Mouse (Mus musculus): Measurements from ENCODE around the gene Tshz2.
A peak's percentile ranks its signal among the peaks of the same experiment; 100 is the strongest.

Gene Tshz2

DNA sequence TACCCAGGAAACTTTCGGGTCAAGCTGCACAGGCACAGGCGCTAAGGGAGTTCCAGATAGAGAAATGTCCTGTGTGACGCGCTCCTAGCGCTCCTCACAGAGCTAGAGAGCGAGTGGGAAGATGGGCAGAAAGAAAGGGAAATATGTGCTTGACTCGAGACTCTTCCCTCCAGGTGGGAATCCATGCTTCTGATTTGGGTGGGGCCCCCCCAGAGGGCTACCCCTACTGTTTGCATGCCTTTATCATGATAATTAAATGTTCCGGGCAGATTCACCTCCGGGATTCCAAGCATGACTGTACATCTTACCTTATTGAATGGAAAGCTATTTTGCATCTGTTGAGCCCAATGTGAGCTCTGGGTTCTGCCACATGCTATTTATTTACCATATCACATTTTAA is 255.1 kb downstream of the Tshz2 start:
- no peak for DNase-seq

DNA sequence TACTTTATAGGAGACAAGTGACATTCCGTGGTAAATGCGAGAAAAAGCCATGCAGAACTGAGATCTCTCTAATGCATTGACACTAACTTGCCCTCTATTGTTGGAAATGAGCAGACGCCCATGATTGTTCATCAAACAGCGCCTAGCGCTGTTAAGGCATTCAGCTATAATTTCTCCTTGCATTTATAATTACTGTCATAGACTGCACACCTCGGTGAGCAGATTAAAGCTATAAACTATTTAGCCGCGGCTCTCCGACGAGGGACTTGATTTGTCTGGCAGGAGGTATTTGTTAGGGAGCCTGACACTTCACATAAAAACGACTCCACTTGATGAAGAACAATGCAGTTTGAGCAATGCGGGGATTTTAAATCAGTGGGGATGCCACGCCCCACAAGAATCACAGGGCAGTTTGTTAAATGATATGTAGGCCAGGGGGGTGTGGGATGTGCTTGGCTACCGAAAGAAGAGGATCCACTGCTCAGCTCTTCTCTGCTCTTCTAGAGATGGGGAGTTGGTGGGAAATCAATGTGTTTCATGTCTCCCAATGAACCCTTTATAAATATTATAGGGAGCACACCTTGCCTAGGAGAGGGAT is 259.7 kb downstream of the Tshz2 start:
- DNase-seq: no peak

DNA sequence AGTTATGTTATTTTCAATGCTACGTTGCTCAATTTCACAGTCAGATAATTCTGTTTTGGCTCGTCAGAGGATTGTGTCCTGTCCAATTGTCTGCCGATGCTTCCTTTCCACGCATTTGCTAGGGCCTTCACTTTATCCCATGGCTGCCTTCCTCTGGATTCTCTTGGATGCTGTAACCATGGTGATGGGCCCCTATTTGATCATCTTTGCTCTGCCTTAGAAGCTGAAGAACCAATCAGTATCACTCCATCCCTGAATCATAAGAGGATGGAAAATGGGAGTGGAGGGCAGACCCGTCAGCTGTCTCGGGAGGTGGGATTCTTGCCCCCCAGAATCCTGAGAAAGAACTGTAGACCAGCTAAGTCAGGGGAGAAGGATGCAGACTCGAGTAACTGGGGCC is 270.1 kb downstream of the Tshz2 start:
- DNase-seq: no peak

DNA sequence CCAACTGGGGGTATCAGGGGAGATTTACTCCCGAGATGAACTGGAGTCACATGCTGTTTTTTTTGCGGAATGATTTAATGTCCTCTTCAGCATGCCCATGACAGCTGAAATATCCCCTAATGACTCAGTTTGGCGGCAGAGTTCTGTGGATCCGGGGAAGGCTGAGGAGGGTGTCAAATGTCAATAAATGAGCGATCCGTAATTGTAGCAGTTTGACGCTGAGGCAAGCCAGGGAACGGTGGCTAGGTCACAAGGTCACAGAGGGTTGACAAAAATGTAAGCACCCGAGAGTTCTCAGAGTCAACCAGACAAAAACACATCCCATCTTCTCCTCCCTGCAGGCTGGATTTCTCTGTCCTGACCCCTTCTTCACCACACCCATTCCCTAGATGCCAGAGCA is 273.6 kb downstream of the Tshz2 start:
- no peak for DNase-seq

DNA sequence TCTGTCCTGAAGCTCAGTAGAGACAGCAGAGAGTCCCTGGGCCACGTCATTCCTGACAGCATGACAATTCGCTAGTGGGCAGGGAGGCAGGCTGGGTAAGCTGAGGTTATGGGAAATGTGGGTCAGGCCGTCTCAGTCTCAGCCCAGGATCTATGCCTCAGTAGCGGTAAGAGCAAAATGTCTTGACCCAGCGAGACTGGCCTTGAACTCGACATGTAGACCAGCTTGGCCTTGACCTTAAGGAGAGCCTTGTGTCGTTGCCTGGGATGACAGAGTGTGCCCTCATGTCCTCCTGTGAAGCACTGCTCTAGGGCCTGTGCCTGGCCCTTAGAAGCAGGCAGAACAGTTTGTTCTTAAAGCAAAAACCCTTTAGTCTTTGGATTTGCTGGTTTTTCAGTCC is 275.2 kb downstream of the Tshz2 start:
- DNase-seq: no peak

DNA sequence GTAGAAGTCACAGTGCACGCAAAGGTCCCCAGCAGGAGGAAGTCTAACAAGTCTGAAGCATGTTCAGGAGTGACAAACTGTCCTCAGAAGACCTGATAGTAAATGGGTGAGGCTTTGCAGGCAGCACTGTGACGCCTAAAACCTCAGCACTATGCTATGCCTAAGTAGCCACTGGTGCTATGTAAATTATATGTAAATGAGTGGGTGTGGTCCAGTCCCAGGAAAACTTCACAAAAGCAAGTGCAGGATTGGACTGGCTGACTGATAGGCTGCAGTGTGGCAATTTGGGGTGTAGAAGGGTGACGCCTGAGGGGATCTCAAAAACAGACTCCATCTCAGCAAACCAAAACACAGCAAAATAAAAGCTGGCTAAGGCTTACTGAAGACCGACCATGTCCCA is 277.8 kb downstream of the Tshz2 start:
- DNase-seq: no peak

DNA sequence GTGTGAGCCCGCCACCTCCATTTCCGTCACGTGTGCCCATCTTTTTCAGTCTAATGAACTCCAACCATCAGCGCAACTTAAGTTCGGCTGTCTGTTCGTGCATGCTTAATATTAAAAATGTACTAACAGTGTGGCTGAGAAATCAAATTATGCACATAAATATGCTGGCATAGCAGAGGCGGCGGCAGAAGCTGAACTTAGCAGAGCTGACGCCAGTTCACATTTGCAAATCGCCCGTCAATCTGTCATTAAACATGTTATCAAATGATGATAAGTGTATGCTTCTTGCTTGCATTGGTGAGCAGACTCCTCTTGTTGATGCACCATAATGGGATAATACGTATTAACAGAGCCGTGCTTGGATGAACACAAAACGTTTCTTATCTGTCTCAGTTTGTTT is 280.0 kb downstream of the Tshz2 start:
- no peak for DNase-seq

DNA sequence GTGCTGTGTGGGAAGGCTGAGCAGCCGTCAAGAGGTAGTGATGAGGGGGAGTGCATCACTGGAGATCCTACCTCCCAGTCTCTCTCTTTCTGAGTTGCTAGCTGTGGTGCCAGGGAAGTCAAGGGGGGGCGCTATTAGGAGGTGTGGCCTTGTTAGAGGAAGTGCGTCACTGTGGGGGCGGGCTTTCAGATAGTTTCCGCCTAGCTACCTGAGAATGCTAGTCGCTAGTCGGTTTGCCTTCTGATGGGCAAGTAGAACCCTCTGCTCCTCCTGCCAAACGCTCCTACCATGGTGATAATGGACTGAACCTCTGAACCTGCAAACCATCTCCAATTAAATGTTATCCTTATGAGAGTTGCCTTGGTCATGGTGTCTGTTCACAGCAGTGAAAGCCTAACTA is 282.1 kb downstream of the Tshz2 start:
- peak; percentile 2 for DNase-seq

DNA sequence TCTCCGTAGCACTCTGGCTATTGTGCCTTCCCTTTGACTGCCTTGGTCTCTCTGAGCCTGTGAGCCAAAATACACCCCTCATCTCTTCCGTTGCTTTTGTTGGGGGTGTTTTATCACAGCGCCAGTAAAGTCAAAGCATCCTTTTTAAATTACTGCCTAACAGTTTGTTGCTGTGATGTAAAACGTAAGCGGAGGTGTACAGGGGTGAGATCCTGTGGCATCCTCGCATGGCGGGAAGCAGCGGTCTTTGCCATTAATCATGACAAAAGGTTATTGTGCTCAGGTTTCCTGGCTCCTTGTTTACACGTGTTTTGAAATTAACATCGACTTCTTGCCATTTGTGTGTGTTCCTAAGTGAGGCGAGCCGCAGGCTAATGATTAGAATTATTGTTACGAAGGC is 282.5 kb downstream of the Tshz2 start:
- no peak for DNase-seq

DNA sequence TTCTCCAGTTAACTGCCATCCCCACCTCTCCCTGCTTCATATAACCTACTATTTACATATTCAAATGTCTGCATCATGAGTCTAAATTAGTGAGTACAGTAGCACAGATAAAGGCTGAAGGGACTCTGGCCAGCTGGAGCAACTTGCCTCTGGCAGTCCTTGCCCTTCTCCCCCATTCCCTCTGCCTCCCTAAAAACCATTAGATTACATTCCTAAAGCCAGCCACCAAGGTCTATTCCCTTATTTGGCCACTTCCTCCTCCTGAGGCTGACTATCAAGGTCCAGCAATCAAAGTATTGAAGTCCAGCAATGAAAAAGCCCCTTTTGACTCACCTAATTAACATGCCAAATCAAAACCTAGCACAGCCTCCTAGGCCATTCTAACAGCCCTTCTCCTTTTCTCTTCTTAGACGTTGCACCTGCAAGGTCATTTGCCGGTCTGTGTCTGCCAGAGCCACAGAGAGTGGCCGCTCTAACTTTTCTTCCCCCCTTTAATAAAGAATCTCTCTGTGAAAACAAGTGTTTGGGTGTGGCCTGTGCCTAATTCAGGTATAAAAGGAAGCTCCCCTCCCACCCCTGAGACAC is 286.4 kb downstream of the Tshz2 start:
- DNase-seq: no peak

DNA sequence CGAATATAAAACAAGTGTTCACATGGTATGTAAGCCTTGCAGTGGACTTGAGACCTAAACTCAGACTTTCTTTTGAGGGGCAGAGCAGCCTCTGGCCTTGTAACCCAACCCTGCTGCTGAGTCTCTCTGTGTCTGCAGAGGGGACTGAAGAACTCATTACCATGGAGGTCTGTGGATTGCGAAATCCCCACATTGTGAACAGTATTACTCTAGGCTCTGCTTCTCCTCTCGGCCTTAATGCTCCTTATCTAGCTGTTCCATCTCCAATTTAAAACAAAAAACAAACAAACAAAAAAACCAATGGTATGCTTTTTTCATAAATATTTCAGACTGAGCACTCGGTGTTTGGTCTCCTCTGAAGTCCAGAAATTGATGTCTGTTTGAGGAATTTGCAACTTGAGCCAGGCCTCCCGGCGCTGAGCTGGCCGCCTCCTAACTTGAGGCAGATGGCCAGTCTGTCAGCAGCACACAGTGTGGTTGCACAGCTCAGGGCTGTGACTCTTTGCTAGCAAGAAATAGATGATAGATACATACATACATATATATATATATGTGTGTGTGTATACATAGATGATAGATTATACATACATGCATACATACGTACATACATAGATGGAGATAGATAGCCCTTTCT is 291.5 kb downstream of the Tshz2 start:
- no peak for DNase-seq

DNA sequence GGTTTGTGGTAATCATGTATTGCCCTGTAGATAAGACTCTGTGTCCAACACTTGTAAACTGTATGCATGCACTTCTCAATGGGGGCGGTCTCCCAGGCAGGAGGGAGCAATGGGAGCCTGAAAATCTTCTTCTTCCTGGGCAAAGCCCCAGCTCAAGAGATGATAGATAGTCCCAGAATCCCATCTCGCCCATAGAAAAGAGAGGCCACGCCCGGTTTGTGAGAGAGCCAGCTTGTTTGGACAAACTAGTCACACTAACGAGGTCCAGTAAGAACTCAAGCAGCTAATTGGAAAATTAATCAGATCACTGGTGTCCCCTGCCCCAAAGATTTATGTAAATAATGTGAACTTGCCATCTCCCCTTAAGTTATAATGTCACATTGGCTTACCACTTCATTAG is 292.7 kb downstream of the Tshz2 start:
- DNase-seq: no peak

DNA sequence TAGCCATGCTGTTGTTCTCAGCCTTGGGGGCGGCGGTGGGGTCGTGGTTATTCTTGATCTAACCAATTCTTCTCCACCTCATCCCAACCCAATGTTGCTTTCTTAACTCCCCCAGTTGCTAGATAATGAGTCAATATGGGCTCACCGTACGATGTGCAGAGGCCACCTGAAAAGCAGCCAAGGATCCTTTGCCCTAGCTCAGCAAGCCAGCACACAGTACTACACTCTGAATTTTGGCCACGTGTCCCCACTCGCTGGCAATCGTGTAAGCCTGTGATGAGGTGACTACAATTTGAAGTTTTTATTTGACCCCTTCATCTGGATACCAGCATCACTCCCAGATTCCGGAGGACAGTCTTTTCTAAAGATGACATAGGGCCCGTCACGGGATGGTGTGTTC is 293.2 kb downstream of the Tshz2 start:
- no peak for DNase-seq

DNA sequence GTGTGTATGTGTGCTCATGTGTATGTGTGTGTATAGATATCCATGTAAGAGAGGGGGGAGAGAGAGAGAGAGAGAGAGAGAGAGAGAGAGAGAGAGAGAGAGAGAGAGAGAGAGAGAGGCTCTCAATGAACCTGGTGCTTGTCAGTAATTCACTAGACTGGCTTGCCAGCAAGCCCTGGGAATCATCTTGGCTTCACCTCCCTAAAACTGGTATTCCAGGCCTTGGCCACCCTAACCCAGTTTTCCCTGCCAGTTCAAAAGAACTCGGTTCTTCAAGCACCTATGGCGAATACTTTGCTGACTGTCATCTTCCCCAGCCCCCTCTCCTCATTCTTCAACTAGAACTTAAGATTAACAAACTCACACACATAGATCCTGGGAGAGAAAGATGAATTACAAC is 294.6 kb downstream of the Tshz2 start:
- no peak for DNase-seq

DNA sequence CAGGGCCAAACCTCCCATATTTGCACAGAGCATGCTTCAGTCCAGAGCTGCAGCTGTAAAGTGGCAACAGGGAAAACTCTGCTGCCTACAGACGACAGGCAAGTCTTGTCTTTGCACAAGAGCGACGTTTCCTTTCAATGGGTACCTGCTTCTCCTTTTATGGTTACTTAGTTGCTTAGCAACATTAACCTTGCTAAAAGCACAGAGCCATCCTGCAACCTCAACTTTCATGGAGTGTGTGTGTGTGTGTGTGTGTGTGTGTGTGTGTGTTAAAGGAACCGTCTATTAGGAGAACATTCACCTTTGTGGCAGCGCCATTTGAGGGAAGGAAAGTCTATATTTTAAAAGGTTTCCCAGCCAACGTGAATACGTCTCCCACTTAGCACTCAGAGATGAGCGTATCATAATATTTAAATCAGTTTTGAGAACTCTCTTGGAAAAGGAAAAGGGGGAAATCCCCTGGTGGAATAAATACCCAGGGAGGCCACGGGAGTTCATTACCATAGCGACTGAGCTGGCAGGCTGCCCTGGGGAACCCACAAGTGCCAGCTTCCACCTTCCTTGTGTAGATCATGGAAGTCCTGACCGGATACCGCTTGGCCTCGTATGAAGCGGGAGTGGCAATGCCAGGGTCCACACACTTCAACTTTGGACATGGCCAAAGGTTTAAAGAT is 295.8 kb downstream of the Tshz2 start:
- no peak for DNase-seq

DNA sequence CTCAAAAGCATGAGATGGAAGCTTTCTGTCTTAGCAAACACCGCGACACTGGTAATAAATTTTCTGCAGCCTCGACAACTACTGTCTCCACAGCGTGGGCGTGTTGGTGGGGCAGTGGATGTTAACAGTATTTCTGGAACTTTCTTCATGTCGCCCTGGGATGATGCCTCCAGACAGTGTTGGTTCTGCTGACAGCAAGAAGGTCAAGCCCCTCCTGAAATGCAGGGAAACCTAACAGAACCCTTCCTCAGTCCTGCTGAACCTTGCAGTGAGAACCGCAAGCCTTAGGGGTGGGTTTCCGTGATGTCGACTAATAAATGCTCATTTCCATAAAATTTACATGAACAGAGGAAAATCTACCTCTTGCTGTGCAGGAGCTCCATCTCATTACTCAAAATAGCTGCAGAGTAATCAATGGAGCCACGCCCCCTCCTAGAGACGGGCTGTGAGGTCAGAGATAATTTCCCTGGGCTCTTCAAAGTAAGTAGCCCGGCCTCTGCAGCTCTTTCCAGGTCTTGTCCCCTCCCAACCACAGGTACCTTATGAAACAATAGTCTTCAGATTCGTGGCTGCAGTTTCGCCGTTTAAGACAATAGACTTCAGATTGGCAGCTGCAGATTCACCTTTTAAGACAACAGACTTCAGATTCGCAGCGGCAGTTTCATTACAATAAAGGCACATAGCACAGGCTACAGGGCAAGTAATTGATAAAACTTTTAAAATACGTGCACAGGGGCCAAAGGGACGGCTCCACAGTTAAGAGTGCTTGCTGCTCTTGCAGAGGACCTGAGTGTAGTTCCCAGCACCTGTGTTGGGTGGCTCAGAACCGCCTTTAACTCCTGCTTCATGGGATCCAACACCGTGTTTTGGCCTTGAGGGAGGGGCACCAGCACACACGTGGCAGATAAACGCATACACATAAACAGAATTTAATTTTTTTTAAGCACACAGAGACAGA is 297.0 kb downstream of the Tshz2 start:
- peak; percentile 10 for DNase-seq

DNA sequence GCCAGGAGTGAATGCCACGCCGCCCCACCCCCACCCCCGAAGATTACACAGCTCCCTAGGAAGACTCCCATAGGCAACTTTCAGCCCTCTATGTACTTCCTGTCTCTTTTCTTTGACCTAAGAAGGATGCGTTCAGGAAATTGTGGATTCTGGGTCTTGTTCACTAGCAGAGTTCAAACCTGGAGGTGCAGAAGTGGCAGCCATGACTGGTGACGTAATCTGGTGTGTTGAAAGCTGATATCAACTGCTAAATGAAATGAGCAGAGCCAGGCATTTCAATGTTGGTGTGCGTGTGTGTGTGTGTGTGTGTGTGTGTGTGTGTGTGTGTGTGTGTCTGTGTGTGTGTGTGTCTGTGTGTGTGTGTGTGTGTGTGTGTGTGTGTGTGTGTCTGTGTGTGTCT is 302.8 kb downstream of the Tshz2 start:
- no peak for DNase-seq

DNA sequence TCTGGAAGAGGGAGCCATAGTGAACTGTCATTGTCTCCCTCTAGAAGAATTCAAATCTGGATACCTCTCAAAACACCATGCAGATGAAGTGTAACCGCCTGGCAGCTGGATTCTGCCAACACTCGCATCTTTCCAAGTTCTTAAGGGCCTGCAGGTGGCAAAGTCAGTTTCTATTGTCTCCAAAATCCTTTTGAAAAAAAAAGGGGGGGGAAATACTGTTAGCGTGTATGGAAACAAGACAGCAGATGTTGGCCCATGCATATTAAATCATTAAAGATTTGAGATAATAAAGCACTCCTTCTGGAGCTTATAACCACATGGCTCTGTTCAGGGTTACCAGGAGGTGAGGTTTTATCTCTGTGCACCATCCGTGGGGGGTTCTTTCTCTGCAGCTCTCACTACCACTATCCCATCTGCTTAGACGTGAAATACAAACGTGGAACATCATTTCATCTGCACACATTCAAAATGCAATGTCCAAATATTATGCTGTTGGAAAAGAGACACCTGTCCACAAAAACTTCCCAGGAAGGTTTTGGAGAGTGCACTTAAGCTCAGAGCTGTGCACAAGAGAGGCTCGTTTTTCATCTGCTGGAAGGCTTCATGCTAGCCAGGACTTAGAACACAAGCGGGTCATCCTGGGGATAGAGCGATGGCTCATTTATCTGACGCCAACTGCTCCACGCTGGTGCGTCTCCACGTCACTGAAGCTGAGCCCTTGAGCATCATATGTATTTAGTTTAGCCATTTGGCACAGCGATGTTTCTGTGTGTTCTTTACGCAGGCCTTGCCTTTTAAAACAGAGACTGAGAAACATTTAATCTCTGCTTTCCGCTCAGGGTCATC is 307.7 kb downstream of the Tshz2 start:
- no peak for DNase-seq

DNA sequence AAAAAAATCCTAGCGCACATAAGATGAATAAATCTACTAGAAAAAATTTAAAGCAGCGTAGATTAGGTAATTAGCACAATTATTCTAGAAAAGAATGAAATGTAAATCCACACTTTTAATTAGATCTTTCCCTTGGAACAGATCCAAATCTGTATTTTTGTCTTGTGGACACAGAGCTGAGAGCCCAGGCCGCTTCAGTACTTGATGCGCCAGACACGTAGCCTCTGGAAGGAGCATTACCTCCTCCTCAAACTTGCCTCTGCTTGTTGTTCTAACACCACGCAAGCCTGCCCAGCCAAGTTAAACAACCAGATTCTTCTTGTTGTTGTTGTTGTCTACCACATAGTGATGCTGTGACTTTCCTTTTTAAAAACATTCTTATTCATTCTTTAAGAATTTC is 310.9 kb downstream of the Tshz2 start:
- no peak for DNase-seq

DNA sequence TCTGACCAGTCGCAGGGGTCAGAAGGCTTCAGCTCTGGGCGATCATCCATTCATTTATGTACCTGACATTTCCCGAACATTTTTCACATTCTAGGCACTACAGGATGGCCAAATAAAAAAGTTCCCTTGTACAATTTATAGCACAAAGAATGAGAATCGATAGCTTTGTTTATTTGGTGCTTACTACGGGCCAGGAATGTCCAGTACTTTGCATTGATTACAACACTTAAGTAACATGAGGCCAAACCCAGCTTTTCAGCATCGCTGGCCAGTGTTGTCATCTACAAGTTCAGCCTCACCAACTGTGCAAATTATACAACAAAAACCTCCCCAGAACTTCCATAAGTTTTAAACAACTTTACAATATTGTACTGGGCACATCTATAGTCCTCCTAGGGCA is 315.3 kb downstream of the Tshz2 start:
- no peak for DNase-seq

DNA sequence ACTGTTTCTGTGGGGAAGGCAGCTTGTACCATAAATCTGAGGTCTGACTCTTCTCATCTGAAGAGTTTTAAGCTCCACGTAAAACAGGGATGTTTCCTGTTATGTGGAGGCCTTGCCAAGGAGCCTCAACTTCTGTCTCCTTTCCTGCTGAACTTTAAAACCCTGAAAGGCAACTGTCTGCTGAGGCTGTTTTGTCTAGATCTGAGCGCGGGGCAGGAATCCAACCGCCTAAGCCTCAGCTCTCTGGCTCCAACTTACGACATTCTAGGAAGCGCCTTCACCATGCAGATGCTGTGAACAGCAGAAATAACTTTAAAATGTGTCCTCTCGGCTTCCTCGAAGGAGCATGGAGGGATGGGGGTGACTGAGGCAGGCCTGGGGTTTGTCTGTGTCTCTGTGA is 318.2 kb downstream of the Tshz2 start:
- no peak for DNase-seq

DNA sequence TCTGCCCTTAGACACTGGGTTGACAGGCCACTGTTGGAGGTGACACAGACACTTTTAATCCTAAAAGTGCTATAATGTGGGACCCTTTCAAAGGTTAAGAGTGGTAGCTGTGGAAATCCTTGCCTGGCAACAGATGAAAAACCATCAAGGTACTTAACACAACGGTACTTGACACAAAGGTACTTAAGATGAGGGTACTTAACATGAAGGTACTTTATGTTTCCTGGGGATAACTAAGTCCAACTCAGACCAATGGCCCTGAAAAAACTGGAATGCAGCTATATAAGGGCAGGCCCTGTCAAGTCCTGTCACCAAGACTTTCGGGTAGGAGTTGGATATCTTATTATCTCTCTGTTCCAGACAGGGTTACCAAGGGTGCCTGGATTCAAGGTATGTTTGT is 320.2 kb downstream of the Tshz2 start:
- DNase-seq: no peak
